Mouse (Mus musculus) small intestine, adult 2 months (tissue): ENCODE data around the gene Lrrc72.

Experiments
- CTCF ChIP-seq: fragments of 200-500 bp; IDR thresholded peaks from 2 replicates; pipeline ENCODE4 v1.5.1; 2012; ENCODE audit warnings: low read depth, mild to moderate bottlenecking, control low read depth, inconsistent platforms, low read length, moderate library complexity, mixed read lengths; ENCODE audit not compliant: insufficient replicate concordance, insufficient read length; ENCODE audit errors: extremely low read depth
- POLR2A ChIP-seq: fragments of 200-500 bp; IDR thresholded peaks from 2 replicates; pipeline ENCODE4 v1.6.1; 2012; ENCODE audit warnings: low read depth, mild to moderate bottlenecking, control low read depth, inconsistent platforms, low read length, moderate library complexity

DNA sequence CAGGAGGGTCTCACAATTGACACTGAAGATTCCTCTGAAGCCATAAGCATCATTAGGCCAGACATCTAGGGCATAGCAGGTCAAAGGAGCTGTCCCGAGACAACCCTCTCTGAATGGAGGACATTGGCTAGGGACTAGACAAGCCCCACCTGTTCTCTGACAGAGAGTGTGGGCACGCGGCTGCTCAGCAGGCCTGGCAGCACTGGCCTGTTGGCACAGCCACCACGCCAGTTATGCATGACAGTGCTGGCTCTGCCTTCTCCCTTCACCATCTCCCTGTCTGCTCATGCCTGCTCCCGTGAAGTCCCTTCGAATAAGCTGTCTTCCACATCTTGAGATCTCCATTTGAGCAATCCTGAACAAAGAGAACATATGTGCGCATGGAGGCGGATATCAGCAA lies 36.4 kb upstream of the Lrrc72 start:
- TF ChIP-seq POLR2A, result no peak
- TF ChIP-seq CTCF, result no peak
